Mouse (Mus musculus): ENCODE results near the gene Klf7.

GRCm38 (mm10) chr1:64048567-64048966 lies 73.5 kb downstream of the Klf7 start:
- TF ChIP-seq MAX (IDR thresholded peaks at IDR 0.05; ENCODE audit: low read depth) (no peak), POLR2A (IDR thresholded peaks at IDR 0.05; ENCODE audit: insufficient read length, low read depth) (no peak), REST (IDR thresholded peaks at IDR 0.05; ENCODE audit: insufficient read depth, insufficient read length) (no peak), TCF12 (IDR thresholded peaks at IDR 0.05; ENCODE audit: insufficient read depth, poor library complexity, severe bottlenecking) (no peak), USF1 (IDR thresholded peaks at IDR 0.05; ENCODE audit: low read depth) (no peak), SRF (IDR thresholded peaks at IDR 0.05; ENCODE audit: control insufficient read depth, insufficient read length, low read depth) (no peak), E2F4 (IDR thresholded peaks at IDR 0.05; ENCODE audit: insufficient read depth) (no peak), MYOG (IDR thresholded peaks at IDR 0.05; ENCODE audit: control insufficient read depth in 1 of 3, insufficient read depth in 1 of 3, insufficient read length in 2 of 3, low read depth in 2 of 3) (no peak)
